Mouse (Mus musculus): ENCODE results near the gene Mfsd4b2. TPM values are rescaled to one million over a fixed set of nuclear protein-coding genes. Genes with fewer than 3 reads are reported as not detected.

The Mfsd4b2 gene
- polyA plus RNA-seq, 1 experiment from 2014 or later = not detected

Other genes with a start within 250 kb of the Mfsd4b2 start
- 24.1 and 26.4 TPM in 2 replicates for gene Rev3l, start 194.8 kb downstream of the Mfsd4b2 start, polyA plus RNA-seq (2015; fragmentation: Nextera tagmentation; extraction: Ambion mirVana)
- 4.2 and 4.6 TPM in 2 replicates for gene Mfsd4b4, start 27.7 kb downstream of the Mfsd4b2 start, polyA plus RNA-seq (2015; fragmentation: Nextera tagmentation; extraction: Ambion mirVana)
- 0.13 TPM in 1 of 2 replicates, not detected in the other for gene Mfsd4b3, start 33.2 kb upstream of the Mfsd4b2 start, polyA plus RNA-seq (2015; fragmentation: Nextera tagmentation; extraction: Ambion mirVana)
- not detected in 2 replicates for gene Mfsd4b5, start 59.7 kb upstream of the Mfsd4b2 start, polyA plus RNA-seq (2015; fragmentation: Nextera tagmentation; extraction: Ambion mirVana)
- 0.27 and 0.28 TPM in 2 replicates for gene Mfsd4b1, start 98.3 kb upstream of the Mfsd4b2 start, polyA plus RNA-seq (2015; fragmentation: Nextera tagmentation; extraction: Ambion mirVana)
- gene Slc16a10, start 215.3 kb upstream of the Mfsd4b2 start, polyA plus RNA-seq (2015; fragmentation: Nextera tagmentation; extraction: Ambion mirVana) = 3.1 and 3.3 TPM in 2 replicates

Data from forebrain, embryonic 15.5 days (tissue).